Mouse (Mus musculus) central nervous system, embryonic 14 days (tissue): ENCODE data around the gene Cand2. TPM values are rescaled to one million over a fixed set of nuclear protein-coding genes. Genes with fewer than 3 reads are reported as not detected.

ENCODE experiments used
- polyA plus RNA-seq: library from polyadenylated mRNA; depleted of rRNA; stranded (reverse); fragments of >200 nt; gene quantifications from 2 replicates; pipeline ENCODE4 v1.2.3, GENCODE M21; 2012; rRNA removed

Gene Cand2
- polyA plus RNA-seq, result 30.7 and 32.0 TPM in 2 replicates

DNA sequence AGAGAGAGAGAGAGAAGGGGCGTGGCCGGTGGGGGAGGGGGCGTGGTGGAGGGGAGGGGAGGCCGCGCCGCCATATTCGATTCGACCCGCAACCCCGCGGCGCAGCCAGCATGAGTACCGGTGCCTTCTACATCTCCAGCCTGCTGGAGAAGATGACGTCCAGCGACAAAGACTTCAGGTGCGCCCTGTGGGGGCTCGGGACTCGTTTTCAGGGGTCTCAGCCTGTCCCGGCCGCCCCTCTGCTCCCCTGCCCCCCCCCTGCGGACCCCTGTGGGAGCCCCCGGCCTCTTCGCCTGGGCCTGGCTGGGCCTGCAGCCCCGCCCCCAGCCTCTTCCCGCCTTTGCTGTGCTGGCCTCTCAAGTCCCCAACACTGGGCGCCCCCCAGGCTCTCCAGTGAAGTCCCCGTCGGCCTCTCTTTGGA, at the start of gene Cand2:
TSS of gene Cand2 (plus strand) at position 38 of the 421 bp plus-strand sequence.

DNA sequence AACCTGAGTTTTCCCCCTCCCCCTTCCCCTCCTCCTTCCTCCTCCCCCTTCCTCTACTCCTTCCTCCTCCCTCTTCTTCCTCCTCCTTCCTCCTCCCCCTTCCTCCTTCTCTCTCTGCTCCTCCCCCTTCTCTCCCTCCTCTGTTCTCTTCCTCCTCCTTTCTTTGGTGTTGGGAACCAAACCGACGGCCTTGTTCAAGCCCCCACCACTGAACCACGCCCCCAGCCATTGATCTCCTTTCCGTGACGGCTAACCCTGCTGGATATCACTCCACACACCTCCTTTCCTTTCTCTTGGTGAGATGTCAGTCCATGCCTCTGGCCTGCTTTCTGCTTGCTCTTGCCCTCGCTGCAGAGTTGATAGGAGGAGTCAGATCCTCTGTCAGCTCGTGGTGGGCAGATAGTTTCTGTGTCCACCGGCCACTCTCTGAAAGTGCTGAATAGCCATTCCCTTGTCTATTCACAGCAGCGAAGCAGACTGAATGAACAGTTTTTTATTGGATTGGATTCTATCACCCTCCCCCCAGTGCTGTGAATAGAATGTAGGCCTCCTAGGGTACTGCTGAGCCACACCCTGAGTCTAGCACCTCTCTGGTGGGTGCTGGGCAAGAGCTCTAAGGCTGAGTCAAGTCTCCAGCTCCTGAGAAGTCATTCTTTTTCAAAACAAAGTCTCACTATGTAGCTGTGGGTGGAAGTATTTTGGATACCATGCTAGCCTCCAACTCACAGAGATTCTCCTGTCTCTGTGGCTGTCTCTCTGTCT, 12.2 kb upstream of the Cand2 start, which contains the start of gene Tmem40:
TSS of gene Tmem40 (minus strand) at position 416 of the 762 bp plus-strand sequence.

DNA sequence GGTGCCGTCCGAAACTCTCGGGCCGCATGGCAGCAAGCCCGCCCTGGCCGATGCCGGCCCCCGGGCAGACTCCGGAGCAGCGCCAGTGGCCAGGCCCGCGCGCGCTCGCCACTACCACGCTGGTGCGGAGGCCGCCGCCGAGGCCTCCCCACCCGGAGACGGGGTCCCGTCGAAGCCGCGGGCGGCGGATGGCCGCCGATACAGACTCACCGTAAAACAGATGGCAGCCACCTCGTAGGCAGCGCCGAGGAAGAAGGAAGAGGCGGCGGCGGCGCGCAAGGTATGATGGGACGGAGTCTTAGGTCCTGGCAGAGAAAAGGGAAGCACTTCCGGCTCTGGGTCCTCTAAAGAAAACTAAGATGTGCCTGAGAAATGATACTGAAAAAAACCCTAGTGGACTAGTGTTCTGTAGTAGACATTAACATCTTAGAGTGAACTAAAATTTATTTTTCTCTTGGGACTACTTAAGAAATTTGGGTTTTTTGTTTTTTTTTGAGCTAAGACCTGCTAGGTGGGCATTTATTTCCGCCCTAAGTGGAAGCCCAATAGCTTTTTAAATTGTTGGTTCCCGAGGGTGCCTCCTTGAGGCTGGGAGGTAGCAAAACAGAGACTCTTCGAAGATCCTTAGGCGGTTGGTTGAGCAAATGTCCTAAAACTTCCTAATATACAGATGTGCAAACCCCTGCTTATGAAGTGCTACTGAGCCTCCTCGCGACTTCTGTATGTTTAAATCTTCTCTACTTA, 34.3 kb downstream of the Cand2 start, which contains the start of gene Rpl32:
TSS of gene Rpl32 (minus strand) at position 260 of the 744 bp plus-strand sequence.

DNA sequence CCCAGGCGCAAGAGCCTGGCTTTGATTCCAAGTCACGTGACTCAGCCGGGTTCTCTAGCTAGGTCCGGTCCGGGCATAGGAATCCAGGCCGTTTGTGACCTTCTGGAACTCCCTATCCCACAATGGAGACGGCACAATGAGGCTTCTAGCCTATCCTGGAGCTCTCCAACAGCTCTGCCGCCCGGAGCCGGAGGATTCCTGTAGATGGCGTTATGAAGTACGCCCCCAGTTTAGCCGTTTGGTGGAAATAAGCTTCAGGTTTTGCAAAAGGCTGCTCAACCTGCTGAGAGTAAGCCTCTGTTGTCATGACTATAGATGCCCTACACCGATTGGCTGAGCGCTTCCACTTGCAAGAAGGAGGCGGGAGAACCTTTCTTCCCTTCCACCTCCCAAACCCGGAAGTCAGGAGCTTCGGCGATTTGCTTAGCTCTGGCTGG, 63.8 kb downstream of the Cand2 start, which contains the start of gene Efcab12:
TSS of gene Efcab12 (minus strand) at position 252 of the 437 bp plus-strand sequence.

DNA sequence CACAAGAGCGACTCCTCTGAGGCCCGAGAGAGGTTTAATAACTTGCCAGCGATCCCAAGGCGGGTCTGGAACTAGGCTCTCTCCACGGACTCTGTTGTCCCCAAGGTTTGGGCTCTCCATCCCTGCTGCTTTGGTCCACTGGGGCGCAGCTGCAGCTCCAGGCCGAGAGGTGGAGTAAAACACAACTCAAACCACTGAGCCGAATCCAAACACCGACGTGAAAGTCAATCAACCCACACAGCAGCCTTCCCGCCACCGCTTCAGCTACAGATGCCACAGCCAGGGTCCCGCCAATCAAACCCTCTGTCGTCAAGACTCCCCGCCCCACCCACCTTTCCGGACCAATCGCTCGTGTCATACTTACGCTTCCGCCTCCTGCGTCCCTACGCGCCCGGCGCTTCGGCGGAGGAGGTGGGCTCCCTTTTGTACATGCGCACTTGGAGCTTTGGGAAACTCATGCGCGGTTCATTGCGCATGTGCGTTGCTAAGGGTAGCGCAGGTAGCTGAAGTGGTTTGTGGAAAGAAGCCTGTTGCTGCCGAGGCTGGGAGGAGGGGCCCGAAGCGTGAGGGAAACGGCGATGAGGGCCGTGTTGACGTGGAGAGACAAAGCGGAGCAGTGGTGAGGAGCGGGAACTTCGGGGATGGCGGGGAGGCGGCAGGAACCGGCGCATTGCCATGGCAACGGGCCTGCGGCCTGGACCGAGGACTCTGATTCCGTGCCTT, 78.9 kb downstream of the Cand2 start, which contains the start of the genes Mbd4 and Ift122:
TSS of gene Mbd4 (minus strand) at position 281 of the 723 bp plus-strand sequence.
TSS of gene Ift122 (plus strand) at position 380 of the 723 bp plus-strand sequence.

Other genes starting within 250 kb of the Cand2 start
- gene Tsen2, start 229.9 kb upstream of the Cand2 start, polyA plus RNA-seq, result 20.6 and 21.8 TPM in 2 replicates
- gene Mkrn2os, start 182.0 kb upstream of the Cand2 start, polyA plus RNA-seq, result 0.04 and 0.10 TPM in 2 replicates
- gene Mkrn2, start 172.6 kb upstream of the Cand2 start, polyA plus RNA-seq, result 30.2 and 37.3 TPM in 2 replicates
- gene Raf1, start 97.9 kb upstream of the Cand2 start, polyA plus RNA-seq, result 238 and 260 TPM in 2 replicates
- 1.2 and 1.5 TPM in 2 replicates for gene Tmem40, start 12.1 kb upstream of the Cand2 start, polyA plus RNA-seq
- 1,587 and 1,726 TPM in 2 replicates for gene Rpl32, start 34.2 kb downstream of the Cand2 start, polyA plus RNA-seq
- 4.1 and 4.2 TPM in 2 replicates for gene Efcab12, start 63.9 kb downstream of the Cand2 start, polyA plus RNA-seq
- gene Mbd4, start 78.8 kb downstream of the Cand2 start, polyA plus RNA-seq, result 14.2 and 14.7 TPM in 2 replicates
- 24.4 and 24.5 TPM in 2 replicates for gene Ift122, start 78.9 kb downstream of the Cand2 start, polyA plus RNA-seq
- 1.0 and 1.4 TPM in 2 replicates for gene Rho, start 157.2 kb downstream of the Cand2 start, polyA plus RNA-seq
- not detected in 2 replicates for gene H1foo, start 170.4 kb downstream of the Cand2 start, polyA plus RNA-seq
- 39.9 and 42.4 TPM in 2 replicates for gene Plxnd1, start 220.5 kb downstream of the Cand2 start, polyA plus RNA-seq